Mouse (Mus musculus) megakaryocyte, embryonic 14.5 days (primary cell): ENCODE measurements around the gene Tmem240. TPM values are rescaled to one million over a fixed set of nuclear protein-coding genes. Genes with fewer than 3 reads are reported as not detected.

Experiments used
- H3K27me3 ChIP-seq: replicated peaks from 2 replicates; pipeline ENCODE3; 2012; ENCODE audit warnings: inconsistent platforms
- H3K36me3 ChIP-seq: replicated peaks from 2 replicates; pipeline ENCODE3; 2012; ENCODE audit warnings: low read length, inconsistent platforms, mixed read lengths
- H3K4me1 ChIP-seq: 2 replicates; pipeline ENCODE4 v1.6.1; 2012; ENCODE audit warnings: inconsistent platforms
- H3K4me3 ChIP-seq: replicated peaks from 2 replicates; pipeline ENCODE3; 2012; ENCODE audit warnings: moderate library complexity, mild to moderate bottlenecking, inconsistent platforms
- H3K9me3 ChIP-seq: 2 replicates; pipeline ENCODE4 v1.6.1; 2012; ENCODE audit warnings: inconsistent platforms
- FLI1 ChIP-seq: IDR thresholded peaks from 2 replicates; pipeline ENCODE4 v1.6.1; 2012; ENCODE audit warnings: low read length, inconsistent platforms, mixed read lengths
- GATA1 ChIP-seq: IDR thresholded peaks from 3 replicates; pipeline ENCODE4 v1.6.1; 2012; ENCODE audit warnings: mixed read lengths, low read length, inconsistent platforms, borderline replicate concordance
- polyA plus RNA-seq: library from polyadenylated mRNA; stranded (reverse); fragments of >175 nt; gene quantifications from 2 replicates; pipeline ENCODE4 v1.2.3, GENCODE M21; 2012; ENCODE audit warnings: low replicate concordance; ENCODE audit not compliant: insufficient read depth

The Tmem240 gene
- polyA plus RNA-seq, 1 experiment = 1.2 TPM

GRCm38 (mm10) chr4:155700425-155700824 lies 34.2 kb upstream of the Tmem240 start:
- TF ChIP-seq GATA1 = no peak
- no peak for TF ChIP-seq FLI1
- Histone ChIP-seq H3K36me3 (no peaks in the 10 kb centered on the region), H3K27me3 (peaks cover 27% of the 10 kb centered on the region), H3K9me3 (no peaks in the 10 kb centered on the region), H3K4me1 (peaks cover 37% of the 10 kb centered on the region), H3K4me3 (no peak overlapping the region)

GRCm38 (mm10) chr4:155703425-155703929 lies 31.1 kb upstream of the Tmem240 start:
- TF ChIP-seq FLI1 (no peak), GATA1 (no peak)
- H3K27me3 ChIP-seq = peaks cover 6% of the 10 kb centered on the region
- H3K4me3 ChIP-seq = peak overlapping the region; percentile 97
- peaks cover 38% of the 10 kb centered on the region for H3K4me1 ChIP-seq
- H3K9me3 ChIP-seq = no peaks in the 10 kb centered on the region
- H3K36me3 ChIP-seq = peaks cover 13% of the 10 kb centered on the region

- H3K27me3 ChIP-seq = no peaks in the 10 kb centered on the region
- H3K9me3 ChIP-seq = no peaks in the 10 kb centered on the region
- H3K4me3 ChIP-seq = peak within 1 kb of the TSS; percentile 97
- H3K36me3 ChIP-seq = peaks cover 20% of the 10 kb centered on the region
- no peak for TF ChIP-seq GATA1
- TF ChIP-seq FLI1 = 0 out of 2 replicates have a peak, but pooled peaks have one; percentile 38
- peaks cover 53% of the 10 kb centered on the region for H3K4me1 ChIP-seq
Measured at GRCm38 (mm10) chr4:155704721-155705591, 29.6 kb upstream of the Tmem240 start, which contains the start of gene Ssu72. Gene Ssu72, plus strand, starts transcription at chr4:155704800.

- H3K4me1 ChIP-seq = peaks cover 59% of the 10 kb centered on the region
Measured at GRCm38 (mm10) chr4:155705592-155705929, 29.0 kb upstream of the Tmem240 start.

GRCm38 (mm10) chr4:155708582-155708981 lies 26.0 kb upstream of the Tmem240 start:
- H3K27me3 ChIP-seq = no peaks in the 10 kb centered on the region
- no peaks in the 10 kb centered on the region for H3K9me3 ChIP-seq
- no peak for TF ChIP-seq FLI1
- no peak for TF ChIP-seq GATA1
- peaks cover 39% of the 10 kb centered on the region for H3K36me3 ChIP-seq
- H3K4me1 ChIP-seq = peaks cover 76% of the 10 kb centered on the region
- H3K4me3 ChIP-seq = peak overlapping the region; percentile 81

More at GRCm38 (mm10) chr4:155705592-155705929, 29.0 kb upstream of the Tmem240 start:
- no peak for TF ChIP-seq GATA1
- TF ChIP-seq FLI1 = no peak
- Histone ChIP-seq H3K9me3 (no peaks in the 10 kb centered on the region), H3K36me3 (peaks cover 23% of the 10 kb centered on the region), H3K4me3 (peak overlapping the region; percentile 97), H3K27me3 (no peaks in the 10 kb centered on the region)

- Histone ChIP-seq H3K36me3 (peaks cover 42% of the 10 kb centered on the region), H3K4me3 (peak overlapping the region; percentile 79), H3K27me3 (no peaks in the 10 kb centered on the region), H3K9me3 (no peaks in the 10 kb centered on the region), H3K4me1 (peaks cover 76% of the 10 kb centered on the region)
- TF ChIP-seq FLI1 (no peak), GATA1 (no peak)
Measured at GRCm38 (mm10) chr4:155708988-155709387, 25.6 kb upstream of the Tmem240 start.

GRCm38 (mm10) chr4:155710521-155711252 lies 23.9 kb upstream of the Tmem240 start:
- TF ChIP-seq FLI1 (no peak), GATA1 (no peak)
- H3K27me3 ChIP-seq = no peaks in the 10 kb centered on the region
- peaks cover 58% of the 10 kb centered on the region for H3K36me3 ChIP-seq
- H3K9me3 ChIP-seq = no peaks in the 10 kb centered on the region
- peak overlapping the region; percentile 85 for H3K4me3 ChIP-seq
- H3K4me1 ChIP-seq = peaks cover 80% of the 10 kb centered on the region

- no peak for TF ChIP-seq GATA1
- TF ChIP-seq FLI1 = no peak
- H3K4me3 ChIP-seq = no peak overlapping the region
- peaks cover 84% of the 10 kb centered on the region for H3K36me3 ChIP-seq
- no peaks in the 10 kb centered on the region for H3K27me3 ChIP-seq
- H3K4me1 ChIP-seq = peaks cover 41% of the 10 kb centered on the region
- no peaks in the 10 kb centered on the region for H3K9me3 ChIP-seq
Measured at GRCm38 (mm10) chr4:155721668-155722083, 12.9 kb upstream of the Tmem240 start.

GRCm38 (mm10) chr4:155727993-155728392 lies 6.6 kb upstream of the Tmem240 start:
- no peaks in the 10 kb centered on the region for H3K9me3 ChIP-seq
- TF ChIP-seq GATA1 (no peak), FLI1 (no peak)
- H3K4me1 ChIP-seq = peaks cover 56% of the 10 kb centered on the region
- H3K36me3 ChIP-seq = peaks cover 93% of the 10 kb centered on the region
- no peaks in the 10 kb centered on the region for H3K27me3 ChIP-seq
- H3K4me3 ChIP-seq = no peak overlapping the region
